In genomic region chr14:48207746-48208640, GRCm38 (mm10) we compare ENCODE assay signal across 11 mouse cellular contexts.
DNase-seq lines count a peak whose midpoint lies in the region; ATAC-seq and TF ChIP-seq lines count a peak whose summit lies in the region.
"Had no signal": no experiment of that assay in that cellular context is flagged by ENCODE, and none has a peak within 500 bp of the region (broad histone marks: within the 10 kb centered on the region; RNA-seq: fewer than 3 reads in every experiment).

No protein-coding gene starts in this region.

- H3K9ac ChIP-seq in heart, embryonic 13.5 days: 0 out of 2 replicates have a peak overlapping the region, but pooled peaks have one; percentile 8
- H3K9ac ChIP-seq in midbrain, embryonic 14.5 days (replicated peaks; ENCODE audit: low read length): no peak overlapping the region

- H3K27ac ChIP-seq in heart, embryonic 13.5 days (replicated peaks): peak overlapping the region; percentile 55
- H3K27ac ChIP-seq in midbrain, embryonic 14.5 days (replicated peaks; ENCODE audit: low read depth, low read length): peak overlapping the region; percentile 15

- 54% methylated on average over 12 of the region's 12 CpGs for WGBS in heart, embryonic 13.5 days
- WGBS in midbrain, embryonic 14.5 days: 71% methylated on average over 12 of the region's 12 CpGs

- TF ChIP-seq CTCF in brain, embryonic 14.5 days (IDR thresholded peaks at IDR 0.05; ENCODE audit: borderline replicate concordance, extremely low read depth, insufficient read depth, insufficient read length): no peak

- H3K9me3 ChIP-seq in heart, embryonic 13.5 days: no peaks in the 10 kb centered on the region
- no peaks in the 10 kb centered on the region for H3K9me3 ChIP-seq in midbrain, embryonic 14.5 days (ENCODE audit: control insufficient read depth, low read length)

- peaks cover 23% of the 10 kb centered on the region for H3K27me3 ChIP-seq in heart, embryonic 13.5 days (replicated peaks)
- no peaks in the 10 kb centered on the region for H3K27me3 ChIP-seq in midbrain, embryonic 14.5 days (ENCODE audit: control insufficient read depth, insufficient read depth, low read length)

- H3K4me2 ChIP-seq in heart, embryonic 13.5 days: peak overlapping the region; percentile 51
- H3K4me2 ChIP-seq in midbrain, embryonic 14.5 days (ENCODE audit: low read length): peak overlapping the region; percentile 35

- peak overlapping the region; percentile 13; the same call in 1 of the 2 replicates for H3K4me3 ChIP-seq in heart, embryonic 13.5 days
- no peak overlapping the region for H3K4me3 ChIP-seq in midbrain, embryonic 14.5 days (replicated peaks; ENCODE audit: low read depth, low read length)

- H3K4me1 ChIP-seq in heart, embryonic 13.5 days: peaks cover 28% of the 10 kb centered on the region
- H3K4me1 ChIP-seq in midbrain, embryonic 14.5 days (ENCODE audit: control insufficient read depth, insufficient read depth, low read length): peaks cover 24% of the 10 kb centered on the region

- no peak for TF ChIP-seq POLR2A in brain, embryonic 14.5 days (IDR thresholded peaks at IDR 0.05; ENCODE audit: borderline replicate concordance, extremely low read depth, insufficient read depth, insufficient read length, poor library complexity, severe bottlenecking)

- DNase-seq in heart, adult 9 months (ENCODE audit: low spot score in 2 of 2): no peak
- peak; percentile 22 for DNase-seq in 3134 (ENCODE audit: extremely low read depth, insufficient read length, low spot score)
- peak; percentile 18 for DNase-seq in brain, embryonic 14.5 days (ENCODE audit: low read depth)
- no peak for DNase-seq in midbrain, embryonic 14.5 days
- DNase-seq in layer of hippocampus, postnatal 14 days (ENCODE audit: low spot score in 2 of 2): no peak
- DNase-seq in spleen, adult 18-20 months: no peak
- DNase-seq in ovary, postnatal 14 days (ENCODE audit: low spot score): no peak
- DNase-seq: adrenal gland, adult 2 months; cerebellum, adult 9-10 months; lung, adult 18-20 months had no signal

- ATAC-seq in heart, embryonic 13.5 days (ENCODE audit: extremely low read depth, insufficient number of reproducible peaks, low FRiP score, low TSS enrichment): no peak
- no peak for ATAC-seq in midbrain, embryonic 14.5 days (ENCODE audit: low FRiP score, low TSS enrichment)

- no peaks in the 10 kb centered on the region for H3K36me3 ChIP-seq in heart, embryonic 13.5 days
- no peaks in the 10 kb centered on the region for H3K36me3 ChIP-seq in midbrain, embryonic 14.5 days (ENCODE audit: control insufficient read depth, insufficient read depth, low read length)

Comparison
In these comparisons a context has a peak if more than half of its experiments do, and no peak if none do; other contexts are left out.
1. DNase-seq: peak in 3134 (single experiment) and brain, embryonic 14.5 days (single experiment); none in heart, adult 9 months (0 of 2), midbrain, embryonic 14.5 days (single experiment), layer of hippocampus, postnatal 14 days (0 of 2), spleen, adult 18-20 months (0 of 2) and ovary, postnatal 14 days (single experiment).